Mouse (Mus musculus) thymus, adult 2 months (tissue): ENCODE measurements around the gene Tmem11.

Experiments
- CTCF ChIP-seq: fragments of 200-500 bp; IDR thresholded peaks from 2 replicates; pipeline ENCODE4 v1.5.1; 2012; ENCODE audit warnings: mild to moderate bottlenecking, control low read depth, low read length, moderate library complexity, borderline replicate concordance; ENCODE audit not compliant: control insufficient read depth, poor library complexity, insufficient read depth; ENCODE audit errors: extremely low read depth
- POLR2A ChIP-seq: fragments of 200-500 bp; IDR thresholded peaks from 2 replicates; pipeline ENCODE4 v1.6.1; 2012; ENCODE audit warnings: mild to moderate bottlenecking, low read length, control low read depth, moderate library complexity; ENCODE audit not compliant: control insufficient read depth, poor library complexity, insufficient read depth; ENCODE audit errors: extremely low read depth

DNA sequence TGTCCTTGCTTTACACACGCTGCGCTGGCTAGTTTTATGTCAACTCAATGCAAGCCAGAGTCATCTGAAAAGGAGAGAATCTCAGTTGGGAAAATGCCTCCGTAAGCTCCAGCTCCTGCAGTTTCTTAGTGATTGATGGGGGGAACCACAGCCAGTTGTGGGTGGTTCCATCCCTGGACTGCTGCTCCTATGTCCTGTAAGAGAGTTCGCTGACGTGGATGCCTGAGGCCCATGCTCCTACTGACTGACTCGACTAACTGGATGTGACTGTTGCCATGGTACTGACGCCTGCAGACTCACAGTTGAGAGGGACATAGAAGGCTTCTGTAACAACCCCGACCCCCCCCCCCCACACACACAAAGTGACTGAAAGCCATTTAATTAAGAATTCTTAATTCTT lies 11.2 kb downstream of the Tmem11 start:
- TF ChIP-seq CTCF (no peak), POLR2A (no peak)
